ENCODE assay signal across 17 mouse cellular contexts in genomic region chr8:127814785-127815523, GRCm38 (mm10).
DNase-seq lines count a peak whose midpoint lies in the region; ATAC-seq and TF ChIP-seq lines count a peak whose summit lies in the region.
"Had no signal": no experiment of that assay in that cellular context is flagged by ENCODE, and none has a peak within 500 bp of the region (broad histone marks: within the 10 kb centered on the region; RNA-seq: fewer than 3 reads in every experiment).

No protein-coding gene starts in this region.

- ATAC-seq in common myeloid progenitor, adult 5-6 weeks (replicated peaks; ENCODE audit: low read depth, poor library complexity, severe bottlenecking), result peak; percentile 99
- no peak for ATAC-seq in neural tube, embryonic 15.5 days (ENCODE audit: low FRiP score)

- no peak overlapping the region for H3K4me2 ChIP-seq in neural tube, embryonic 15.5 days
- H3K4me2 ChIP-seq: heart, embryonic 11.5 days had no signal

- no peaks in the 10 kb centered on the region for H3K9me3 ChIP-seq in neural tube, embryonic 15.5 days (replicated peaks)
- H3K9me3 ChIP-seq: limb, embryonic 10.5 days had no signal

- no peak overlapping the region for H3K4me3 ChIP-seq in lung, adult 2 months (replicated peaks; ENCODE audit: extremely low read depth, low read depth, low read length)
- H3K4me3 ChIP-seq in left cerebral cortex, adult 2 months, result no peak overlapping the region
- no peak overlapping the region for H3K4me3 ChIP-seq in neural tube, embryonic 15.5 days (replicated peaks)
- H3K4me3 ChIP-seq: limb, embryonic 10.5 days had no signal

- H3K9ac ChIP-seq in neural tube, embryonic 15.5 days (replicated peaks), result no peak overlapping the region
- H3K9ac ChIP-seq: liver, embryonic 14.5 days had no signal

- no peaks in the 10 kb centered on the region for H3K27me3 ChIP-seq in neural tube, embryonic 15.5 days (replicated peaks)

- intact Hi-C loops in left cerebral cortex, adult 2 months (cut with DNase I), result no loop called here

- no peak overlapping the region for H3K27ac ChIP-seq in left cerebral cortex, adult 2 months
- H3K27ac ChIP-seq in neural tube, embryonic 15.5 days (replicated peaks), result no peak overlapping the region
- H3K27ac ChIP-seq: limb, embryonic 10.5 days; liver, embryonic 14.5 days had no signal

- no peaks in the 10 kb centered on the region for H3K36me3 ChIP-seq in neural tube, embryonic 15.5 days
- H3K36me3 ChIP-seq: limb, embryonic 10.5 days had no signal

- no peaks in the 10 kb centered on the region for H3K4me1 ChIP-seq in lung, adult 2 months (ENCODE audit: control insufficient read depth, insufficient read depth, low read length)
- H3K4me1 ChIP-seq in neural tube, embryonic 15.5 days, result no peaks in the 10 kb centered on the region

- no peak for TF ChIP-seq POLR2A in lung, adult 2 months (IDR thresholded peaks at IDR 0.05; ENCODE audit: borderline replicate concordance, extremely low read depth, low read depth, low read length)

- 65% methylated on average over 9 of the region's 9 CpGs for WGBS in lung, adult 2 months
- WGBS in neural tube, embryonic 15.5 days, result 85% methylated on average over 9 of the region's 9 CpGs

- peak; percentile 7 for DNase-seq in lung, postnatal 36 days
- DNase-seq in lung, adult 2 months, result no peak
- peak; percentile 49 for DNase-seq in naive thymus-derived CD4-positive, alpha-beta T cell, adult 2 months (ENCODE audit: low read depth)
- DNase-seq in thymus, postnatal 4 days, result peak; percentile 30
- no peak for DNase-seq in left cerebral cortex, adult 2 months (ENCODE audit: extremely low spot score in 1 of 2, low spot score in 2 of 2)
- no peak for DNase-seq in kidney, postnatal 14 days
- DNase-seq: cerebellum, adult 8-10 months; embryo, embryonic 11 days; gastrocnemius, postnatal 14 days; heart, postnatal 4 days; kidney, adult 11 months; kidney, postnatal 25 days had no signal

- no peak for TF ChIP-seq CTCF in lung, adult 2 months (IDR thresholded peaks at IDR 0.05; ENCODE audit: insufficient read depth, low read length)
- no peak for TF ChIP-seq CTCF in left cerebral cortex, adult 2 months (IDR thresholded peaks at IDR 0.05)

Comparison
In these comparisons a context has a peak if more than half of its experiments do, and no peak if none do; other contexts are left out.
1. DNase-seq: peak in lung, postnatal 36 days (single experiment), naive thymus-derived CD4-positive, alpha-beta T cell, adult 2 months (single experiment) and thymus, postnatal 4 days (single experiment); none in lung, adult 2 months (single experiment), left cerebral cortex, adult 2 months (0 of 2) and kidney, postnatal 14 days (single experiment).